Mouse (Mus musculus) embryo, embryonic 11.5 days (tissue): ENCODE data around the gene Fgfr2.

Experiments
- DNase-seq: peaks from one replicate; pipeline ENCODE4 v3.0.0-alpha.2; 2012; ENCODE audit warnings: low read depth, low spot score

Fgfr2 gene

GRCm38 (mm10) chr7:132098441-132098840, 1024.7 kb downstream of the Fgfr2 start:
- no peak for DNase-seq

- no peak for DNase-seq
Observed at GRCm38 (mm10) chr7:132094666-132095065, 1028.5 kb downstream of the Fgfr2 start.

- no peak for DNase-seq
Observed at GRCm38 (mm10) chr7:132091551-132091950, 1031.6 kb downstream of the Fgfr2 start.

- DNase-seq = no peak
Observed at GRCm38 (mm10) chr7:132088606-132089005, 1034.5 kb downstream of the Fgfr2 start.

- DNase-seq = no peak
Observed at GRCm38 (mm10) chr7:132088181-132088580, 1035.0 kb downstream of the Fgfr2 start.

GRCm38 (mm10) chr7:132075825-132076224, 1047.3 kb downstream of the Fgfr2 start:
- DNase-seq = no peak

GRCm38 (mm10) chr7:132074503-132074902, 1048.6 kb downstream of the Fgfr2 start:
- DNase-seq = no peak

- no peak for DNase-seq
Observed at GRCm38 (mm10) chr7:132070877-132071625, 1052.1 kb downstream of the Fgfr2 start.

GRCm38 (mm10) chr7:132067951-132068350, 1055.2 kb downstream of the Fgfr2 start:
- DNase-seq = no peak

GRCm38 (mm10) chr7:132067511-132067910, 1055.6 kb downstream of the Fgfr2 start:
- no peak for DNase-seq

- peak; percentile 16 for DNase-seq
Observed at GRCm38 (mm10) chr7:132060116-132060515, 1063.0 kb downstream of the Fgfr2 start.

- no peak for DNase-seq
Observed at GRCm38 (mm10) chr7:132056565-132056964, 1066.6 kb downstream of the Fgfr2 start.

GRCm38 (mm10) chr7:132046662-132047061, 1076.5 kb downstream of the Fgfr2 start:
- no peak for DNase-seq

- no peak for DNase-seq
Observed at GRCm38 (mm10) chr7:132031940-132032531, 1091.1 kb downstream of the Fgfr2 start.

GRCm38 (mm10) chr7:132026671-132027070, 1096.5 kb downstream of the Fgfr2 start:
- no peak for DNase-seq

- no peak for DNase-seq
Observed at GRCm38 (mm10) chr7:132025591-132025990, 1097.6 kb downstream of the Fgfr2 start.

GRCm38 (mm10) chr7:132015933-132016332, 1107.2 kb downstream of the Fgfr2 start:
- no peak for DNase-seq

GRCm38 (mm10) chr7:132015193-132015592, 1108.0 kb downstream of the Fgfr2 start:
- DNase-seq = peak; percentile 5

- DNase-seq = no peak
Observed at GRCm38 (mm10) chr7:132013970-132014369, 1109.2 kb downstream of the Fgfr2 start.

- peak; percentile 13 for DNase-seq
Observed at GRCm38 (mm10) chr7:132012969-132013679, 1110.0 kb downstream of the Fgfr2 start.

- DNase-seq = no peak
Observed at GRCm38 (mm10) chr7:132009002-132009401, 1114.1 kb downstream of the Fgfr2 start.

- no peak for DNase-seq
Observed at GRCm38 (mm10) chr7:132005996-132006696, 1117.0 kb downstream of the Fgfr2 start.
